Mouse (Mus musculus) regulatory T cell (primary cell): ENCODE results near the gene Mrgprf.

Source experiments
- in situ Hi-C: fragments of 300-600 bp; cut with MboI, MseI; formaldehyde crosslinking; loops from one replicate; pipeline ENCODE4 v1.15.1; 2025; ENCODE audit warnings: high pct_unique_total_duplicates

Gene Mrgprf

DNA sequence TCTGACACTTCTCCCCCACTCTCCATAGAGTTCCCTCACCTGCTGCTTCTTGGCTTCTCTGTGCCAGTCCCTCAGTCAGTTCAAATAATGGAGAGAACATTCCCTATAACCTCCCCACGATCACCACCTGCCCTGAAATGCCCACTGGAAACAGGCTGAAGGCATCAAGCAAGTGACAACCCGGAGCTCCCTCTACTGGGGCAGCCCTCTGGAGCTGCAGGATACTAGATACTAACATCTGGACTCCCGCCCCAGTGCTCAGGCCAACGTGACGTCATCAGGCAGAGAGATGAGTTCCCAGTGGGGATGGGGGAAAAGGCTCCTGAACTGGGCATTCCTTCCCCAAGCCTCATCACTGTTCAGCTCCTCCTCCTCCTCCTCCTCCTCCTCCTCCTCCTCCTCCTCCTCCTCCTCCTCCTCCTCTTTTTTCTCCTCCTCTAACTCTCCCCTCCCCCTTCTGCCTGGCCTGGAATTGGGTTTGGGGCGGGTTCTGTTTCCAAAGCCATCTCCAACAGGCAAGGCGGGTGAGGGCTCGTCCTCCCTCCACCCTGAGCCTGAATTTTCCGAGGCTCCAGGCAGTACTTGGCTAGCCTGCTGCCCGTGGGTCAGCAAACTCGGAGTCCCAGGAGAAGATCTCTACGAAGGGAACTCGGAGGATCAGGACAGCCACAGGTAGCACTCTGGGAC is at the start of gene Mrgprf:
Gene Mrgprf (plus strand): TSS at position 508 of the 687 bp plus-strand sequence.
- in situ Hi-C loops = no loop called here

DNA sequence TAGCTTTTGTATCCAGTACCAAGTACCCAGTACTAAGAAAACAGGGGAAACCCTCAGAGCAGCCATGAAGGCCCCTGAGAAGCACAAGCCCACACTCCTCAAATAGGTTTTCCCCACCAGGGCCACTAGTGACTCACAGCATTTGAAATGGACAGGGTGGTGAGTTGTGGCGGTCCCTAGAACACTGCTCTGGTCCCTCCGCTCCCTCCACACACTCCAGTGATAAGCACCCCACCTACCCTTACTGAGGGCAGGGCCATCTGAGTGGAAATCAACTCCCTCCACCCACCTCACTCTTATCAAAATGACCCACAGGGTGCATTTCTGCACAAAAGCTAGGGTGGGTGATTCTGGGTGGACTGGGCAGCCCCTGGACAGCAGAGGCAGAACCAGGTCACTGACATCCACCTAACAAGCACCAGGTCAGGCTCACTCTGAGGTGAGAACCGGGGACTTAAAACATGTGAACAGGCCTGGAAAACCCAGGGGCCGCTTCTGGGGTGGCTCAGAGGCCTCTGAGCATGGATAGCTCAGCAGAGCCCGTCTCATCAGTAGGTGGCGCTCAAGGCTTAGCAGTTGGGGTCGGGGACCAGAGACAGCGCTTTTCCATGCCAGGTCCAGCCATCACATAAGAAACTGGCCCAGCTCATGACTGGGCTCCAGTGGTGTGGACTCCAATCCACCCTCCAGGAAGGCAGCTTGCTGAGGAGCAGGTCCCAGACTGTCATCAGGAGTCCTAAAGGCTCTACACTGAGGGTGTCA is 47.7 kb upstream of the Mrgprf start:
- in situ Hi-C loops = no loop called here

DNA sequence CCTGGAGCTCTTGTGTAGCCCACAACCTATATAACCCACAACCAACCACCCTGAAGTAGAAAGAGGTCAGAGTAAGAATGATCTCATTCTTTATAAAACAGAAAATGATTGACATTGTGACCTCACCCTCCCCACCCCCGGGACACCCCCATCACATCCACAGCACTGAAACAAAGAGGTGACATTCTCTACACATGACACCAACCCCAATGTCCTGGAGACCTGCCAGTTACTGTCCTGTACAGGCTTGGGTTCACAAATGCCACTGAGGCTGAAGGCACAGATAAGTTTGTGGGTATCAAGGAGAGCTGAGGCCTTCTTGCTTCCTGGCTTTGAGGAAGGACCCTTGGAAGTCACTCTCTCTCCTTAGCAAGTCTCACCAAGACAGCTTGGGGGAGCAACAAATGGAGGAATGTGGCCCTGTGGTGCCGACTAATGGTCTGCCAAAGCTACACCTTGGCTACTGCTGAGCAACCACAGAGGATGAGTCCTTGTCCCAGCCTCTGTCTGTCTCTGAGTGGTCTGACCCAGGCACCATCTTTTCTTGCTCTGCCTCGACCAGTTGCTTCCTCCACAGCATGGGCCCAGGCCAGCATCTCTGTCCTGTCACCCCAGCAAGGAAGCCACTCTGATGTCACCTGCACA is 46.5 kb upstream of the Mrgprf start:
- in situ Hi-C loops = no loop called here

DNA sequence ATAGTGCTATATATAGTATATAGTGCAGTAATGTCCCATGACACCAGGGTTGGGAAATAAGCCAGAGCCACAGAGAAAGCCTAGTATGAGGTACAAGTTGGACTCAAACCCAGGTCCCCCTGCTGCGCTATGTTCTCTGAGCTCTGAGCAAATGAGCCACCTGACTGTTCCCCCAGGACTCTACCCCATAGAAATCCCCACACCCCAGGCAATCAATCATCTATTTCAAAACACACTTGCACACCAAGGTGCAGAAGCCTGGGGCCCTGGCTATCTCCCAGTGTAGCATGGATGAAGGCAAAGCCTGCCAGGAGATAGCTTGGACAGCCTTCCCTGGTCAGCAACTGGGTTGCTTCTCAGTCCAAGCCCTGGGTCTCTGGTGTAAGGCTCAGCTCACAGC is 44.5 kb upstream of the Mrgprf start:
- in situ Hi-C loops = no loop called here

DNA sequence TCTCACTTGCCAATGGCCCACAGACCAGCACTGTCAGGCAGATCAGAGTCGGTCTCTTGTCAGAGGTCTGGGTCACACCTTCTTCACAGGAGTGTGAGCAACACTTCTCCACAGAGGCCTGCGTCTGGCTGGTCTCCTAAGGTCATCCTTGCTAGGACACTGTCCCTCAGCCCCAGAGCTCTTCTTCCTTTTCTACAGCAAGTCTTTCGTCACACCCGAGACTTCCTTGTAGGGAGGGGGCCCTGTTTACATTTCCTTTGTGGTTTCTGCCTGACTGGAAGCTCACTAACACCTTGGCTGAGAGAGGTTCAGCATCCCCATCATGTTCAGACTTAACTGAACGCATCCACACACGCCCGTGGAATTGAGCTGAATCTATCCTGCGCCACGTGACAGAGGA is 36.4 kb upstream of the Mrgprf start:
- in situ Hi-C loops = loop anchor here (5.0 kb wide), 1 partner anchor 58 kb away; no protein-coding TSS in a partner anchor

DNA sequence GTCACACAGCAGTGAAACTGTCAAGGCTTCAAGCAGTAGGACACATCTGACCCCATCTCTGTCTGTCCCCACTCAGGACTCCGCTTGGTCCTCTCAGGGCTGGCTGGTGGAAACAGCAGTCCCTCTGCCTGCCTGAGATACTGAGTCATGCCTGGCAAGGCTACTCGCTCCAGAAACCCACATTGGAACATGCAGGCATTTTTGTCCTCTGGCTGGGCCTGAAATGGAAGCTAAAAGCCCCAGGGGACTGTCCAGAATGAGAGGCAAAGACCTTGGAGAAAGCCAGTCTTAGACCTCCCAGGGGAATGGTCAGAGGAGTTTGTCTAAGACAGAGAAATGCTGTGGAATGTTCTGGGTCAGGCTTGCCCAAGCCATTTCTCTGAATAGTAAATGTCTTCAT is 34.6 kb upstream of the Mrgprf start:
- in situ Hi-C loops = no loop called here

DNA sequence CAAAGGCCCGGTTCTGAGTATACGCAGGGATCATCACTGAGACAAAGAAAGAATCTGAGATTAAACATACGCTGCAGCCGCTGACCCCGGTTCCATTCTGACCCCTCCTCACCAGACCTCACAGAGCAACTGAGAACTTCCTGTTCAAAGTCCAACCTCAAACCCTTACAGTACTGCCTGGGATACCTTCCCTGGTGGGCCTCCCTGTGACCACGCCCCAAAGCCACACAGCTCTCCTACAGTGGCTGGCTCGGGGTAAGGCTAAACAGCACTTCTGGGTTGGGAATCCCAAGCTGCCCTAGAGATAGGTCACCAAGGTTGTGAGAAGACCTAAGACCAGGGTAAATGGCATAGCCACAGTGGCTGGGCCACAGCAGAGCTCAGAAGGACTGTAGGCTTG is 31.7 kb upstream of the Mrgprf start:
- in situ Hi-C loops = no loop called here

DNA sequence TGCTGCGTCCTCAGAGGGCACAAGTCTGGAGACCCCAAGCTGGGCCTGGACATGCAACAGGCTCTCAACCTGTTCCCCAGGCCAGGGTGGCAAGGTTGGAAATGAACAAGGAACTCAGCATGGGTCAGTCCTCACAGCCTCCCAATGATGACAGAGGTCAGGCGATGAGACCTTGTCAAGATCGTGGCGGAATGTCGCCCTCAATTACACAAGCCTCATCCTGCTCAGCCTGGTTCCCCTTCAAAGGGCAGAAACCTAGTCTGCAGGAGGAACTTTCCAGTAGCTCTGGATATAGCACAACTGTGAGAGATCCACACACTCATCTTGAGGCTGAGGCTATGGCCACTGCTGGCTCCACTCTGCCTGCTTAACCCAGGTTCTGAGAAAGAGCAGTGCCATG is 29.7 kb upstream of the Mrgprf start:
- in situ Hi-C loops = no loop called here

DNA sequence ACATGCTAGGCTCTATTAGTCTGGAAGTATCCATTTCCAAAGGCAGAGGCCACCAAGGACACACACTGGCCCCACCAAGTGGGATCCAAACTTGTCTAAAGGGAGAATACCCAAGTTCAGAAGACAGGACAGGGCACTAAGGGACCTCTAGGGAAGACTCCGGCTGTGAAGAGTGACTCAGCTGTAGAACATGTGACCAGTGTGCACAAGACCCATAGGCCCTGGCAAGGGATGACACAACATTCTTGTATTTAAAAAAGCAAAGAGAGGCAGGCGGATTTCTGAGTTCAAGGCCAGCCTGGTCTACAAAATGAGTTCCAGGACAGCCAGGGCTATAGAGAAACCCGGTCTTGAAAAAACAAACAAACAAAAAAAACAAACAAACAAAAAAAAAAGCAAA is 25.1 kb upstream of the Mrgprf start:
- in situ Hi-C loops = no loop called here

DNA sequence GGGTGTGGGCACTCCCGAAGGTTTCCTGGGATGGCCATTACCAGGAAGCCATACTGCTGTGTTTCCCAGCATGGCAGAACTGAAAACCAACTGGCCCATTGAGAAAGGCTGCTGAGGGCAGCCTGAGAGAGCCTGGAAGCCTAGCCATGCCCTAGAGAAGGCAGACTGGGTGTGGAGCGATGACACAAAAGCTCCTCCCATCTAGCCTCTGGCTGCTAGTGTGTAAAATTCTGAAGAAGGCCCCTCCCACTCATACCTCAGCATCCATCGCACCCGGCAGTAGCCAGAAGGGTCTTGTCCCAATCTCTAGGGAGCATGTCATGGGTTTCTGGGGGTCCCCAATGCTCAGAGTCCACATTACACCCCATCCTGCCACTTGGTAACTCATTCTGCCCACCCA is 19.2 kb upstream of the Mrgprf start:
- in situ Hi-C loops = no loop called here

DNA sequence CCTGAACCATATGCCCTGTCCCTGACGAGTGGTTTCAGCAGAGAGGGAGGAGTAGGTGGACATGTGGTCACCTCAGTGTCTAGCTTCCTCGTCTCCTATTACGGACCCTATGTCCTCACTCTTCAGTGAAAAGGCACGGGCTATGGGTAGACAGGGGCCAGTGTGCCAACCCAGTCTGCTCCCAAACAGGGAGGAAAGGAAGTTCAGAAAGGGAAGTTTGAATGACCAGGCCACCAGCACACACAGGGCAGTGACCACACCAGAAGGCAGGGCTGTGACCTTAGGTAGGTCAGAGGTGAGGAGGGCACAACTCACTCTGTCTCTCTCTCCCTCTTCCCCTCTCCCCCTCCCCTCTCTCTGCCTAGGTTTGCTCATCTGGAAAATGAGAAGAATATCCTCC is 17.6 kb upstream of the Mrgprf start:
- in situ Hi-C loops = no loop called here

DNA sequence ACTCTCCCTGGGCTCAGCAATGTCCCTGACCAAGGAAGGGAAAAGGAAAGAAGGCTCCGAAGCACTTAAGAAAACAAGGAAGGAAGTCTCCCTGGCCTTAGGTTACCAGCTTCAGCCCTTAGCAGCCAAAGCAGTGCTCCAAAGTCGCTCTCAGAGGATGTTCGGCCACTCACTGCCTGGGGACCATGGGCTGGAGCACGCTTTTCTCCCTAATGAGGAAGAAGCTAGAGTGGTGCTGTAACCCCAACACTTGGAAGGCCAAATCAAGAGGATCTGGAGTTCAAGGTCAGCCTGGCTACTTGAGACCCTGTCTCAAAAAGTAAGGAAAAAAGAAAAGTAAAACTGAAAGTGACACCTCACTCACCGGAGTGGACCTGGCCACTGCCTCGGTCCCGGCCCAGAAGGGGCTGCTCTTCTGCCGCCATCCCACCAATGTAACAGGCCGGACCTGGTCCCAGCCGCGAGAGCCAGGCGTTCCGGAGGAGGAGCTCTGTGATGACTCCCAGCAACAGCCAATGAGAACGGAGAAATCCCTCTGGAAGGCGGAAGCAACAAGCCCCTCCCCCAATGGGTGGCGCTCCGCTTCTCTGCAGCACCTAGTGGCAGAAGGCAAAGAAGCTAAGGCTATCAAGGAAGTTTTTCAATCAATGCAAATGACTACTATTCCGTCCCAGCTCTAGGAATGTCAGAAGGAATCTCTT is 17.0 kb upstream of the Mrgprf start, which contains the start of gene Tpcn2:
Gene Tpcn2 (minus strand): TSS at position 525 of the 701 bp plus-strand sequence.
- in situ Hi-C loops = no loop called here

DNA sequence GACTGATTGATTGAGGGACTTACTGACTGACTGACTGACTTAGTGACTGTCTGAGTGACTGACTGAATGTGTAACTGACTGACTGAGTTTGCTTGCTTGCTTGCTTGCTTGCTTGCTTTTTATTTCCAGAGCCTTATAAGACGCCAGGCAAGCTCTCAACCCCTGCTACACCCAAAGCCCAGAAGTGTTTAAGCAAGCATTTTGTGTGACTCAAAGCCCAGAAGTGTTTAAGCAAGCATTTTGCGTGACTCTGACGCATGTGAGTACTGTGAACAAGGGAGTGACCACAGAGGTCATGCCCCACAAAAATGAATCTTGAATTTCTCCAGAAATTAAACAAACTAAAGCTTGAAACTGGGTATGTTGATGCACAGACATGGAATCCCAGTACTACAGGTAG is 16.3 kb upstream of the Mrgprf start:
- in situ Hi-C loops = no loop called here

DNA sequence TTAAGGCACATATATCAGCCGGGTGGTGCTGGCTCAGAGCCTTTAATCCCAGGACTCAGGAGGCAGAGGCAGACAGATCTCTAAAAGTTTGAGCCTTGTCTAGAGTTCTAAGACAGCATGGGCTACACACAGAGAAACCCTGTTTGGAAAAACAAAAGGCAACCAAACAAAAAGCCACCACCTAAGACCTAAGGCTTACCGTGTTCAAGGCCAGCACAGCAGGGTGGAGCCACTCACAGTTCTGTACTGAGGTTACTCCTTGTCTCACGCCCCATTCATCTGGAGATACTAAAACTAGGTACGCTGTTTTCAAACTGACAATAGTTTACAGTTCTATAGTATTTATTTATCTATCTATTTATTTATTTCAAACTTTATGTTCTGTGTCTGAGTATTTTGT is 15.2 kb upstream of the Mrgprf start:
- in situ Hi-C loops = no loop called here

DNA sequence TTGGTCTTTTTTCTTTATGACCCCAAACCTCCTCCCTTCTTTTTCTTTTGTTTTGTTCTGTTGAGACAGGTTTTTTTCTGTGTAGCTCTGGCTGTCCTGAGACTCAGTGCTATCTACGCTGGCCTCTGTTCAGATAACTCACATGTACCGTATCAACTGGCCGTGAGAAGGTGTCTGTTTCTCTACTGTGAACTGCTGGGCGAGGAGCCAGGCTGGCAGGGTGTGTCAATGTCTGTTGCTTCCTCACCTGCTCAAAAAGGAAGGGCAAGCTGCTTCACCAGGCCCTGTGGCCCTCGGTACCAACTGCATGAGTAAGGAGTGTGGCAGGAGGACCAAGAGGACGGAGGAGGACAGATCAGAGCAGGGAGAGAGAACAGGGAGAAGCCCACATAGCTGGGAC is 13.2 kb upstream of the Mrgprf start:
- in situ Hi-C loops = no loop called here

DNA sequence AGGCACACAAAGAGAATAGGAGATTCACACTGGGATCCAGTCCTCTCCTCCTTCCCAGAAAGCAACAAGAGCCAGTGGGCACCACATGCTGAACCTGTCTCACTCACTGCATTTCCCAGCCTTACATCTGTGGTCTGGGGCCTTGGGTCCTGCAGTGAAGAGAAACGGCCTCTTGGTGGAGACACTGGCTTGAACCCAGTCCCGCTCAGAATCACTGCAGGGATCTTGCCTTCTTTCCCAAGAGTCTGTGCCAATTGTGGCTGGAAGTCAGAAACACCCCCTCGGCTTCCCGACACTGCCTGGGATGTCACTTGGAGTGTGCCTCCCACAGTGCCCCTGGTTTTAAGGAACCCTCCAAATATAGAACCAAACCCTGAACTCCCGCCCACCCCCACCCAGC is 11.3 kb upstream of the Mrgprf start:
- in situ Hi-C loops = no loop called here

DNA sequence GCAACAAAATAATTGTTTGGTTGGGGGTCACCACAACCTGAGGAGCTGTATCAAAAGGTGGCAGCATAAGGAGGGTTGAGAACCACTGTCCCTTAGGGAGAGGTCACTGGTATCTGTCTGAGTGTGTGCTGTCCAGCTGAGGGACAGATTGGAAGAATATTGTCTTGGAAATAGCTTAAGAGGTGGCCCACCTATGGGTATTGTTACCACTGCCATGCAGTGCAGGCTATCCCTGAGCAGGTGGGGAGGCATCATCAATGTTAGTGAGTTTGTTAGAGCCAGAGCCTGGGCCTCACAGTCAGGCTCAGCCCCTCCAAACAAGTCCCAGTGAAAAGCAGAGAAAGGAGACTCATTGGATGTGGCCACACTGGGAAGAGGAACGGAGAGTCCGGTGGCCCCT is 8.8 kb upstream of the Mrgprf start:
- in situ Hi-C loops = loop anchor here (5.0 kb wide), 1 partner anchor 45 kb away; no protein-coding TSS in a partner anchor

DNA sequence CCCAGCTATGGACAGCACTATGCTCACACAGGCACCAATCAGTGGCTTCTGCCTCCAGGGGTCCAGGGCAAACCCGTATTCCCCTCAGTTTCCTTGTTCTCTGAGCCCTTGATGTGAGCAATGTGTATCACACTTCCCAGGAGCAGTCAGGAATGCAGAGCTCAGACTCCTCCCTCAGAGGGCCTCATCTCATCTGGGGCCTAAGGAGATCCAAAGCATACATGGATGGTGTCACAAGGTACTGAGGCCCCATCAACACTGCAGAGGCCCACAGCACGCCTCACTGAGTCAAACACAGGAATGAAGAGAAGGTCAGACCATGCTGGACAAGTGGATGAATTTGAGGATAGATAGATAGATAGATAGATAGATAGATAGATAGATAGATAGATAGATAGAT is 7.9 kb upstream of the Mrgprf start:
- in situ Hi-C loops = loop anchor here (5.0 kb wide), 1 partner anchor 45 kb away; no protein-coding TSS in a partner anchor

DNA sequence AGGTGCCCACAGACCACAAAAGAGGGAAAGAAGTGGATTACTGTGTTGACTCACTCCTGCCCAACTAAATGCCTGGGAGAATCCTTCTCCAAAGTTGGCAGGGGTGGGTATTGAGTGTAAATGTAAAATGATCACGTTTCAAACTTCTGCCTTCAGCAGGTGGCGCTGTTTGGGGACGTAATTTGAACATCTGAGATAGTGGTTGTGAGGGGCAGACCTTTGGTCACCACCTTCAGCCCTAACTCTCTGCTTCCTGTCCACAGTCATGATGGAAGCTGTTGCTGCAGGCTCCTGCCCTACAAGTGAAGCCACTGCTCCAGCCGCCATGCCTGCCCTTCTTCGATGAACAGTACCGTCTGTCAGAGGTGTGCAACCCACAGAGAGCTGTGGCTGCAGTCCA is 6.8 kb upstream of the Mrgprf start:
- in situ Hi-C loops = loop anchor here (5.0 kb wide), 1 partner anchor 43 kb away; no protein-coding TSS in a partner anchor

DNA sequence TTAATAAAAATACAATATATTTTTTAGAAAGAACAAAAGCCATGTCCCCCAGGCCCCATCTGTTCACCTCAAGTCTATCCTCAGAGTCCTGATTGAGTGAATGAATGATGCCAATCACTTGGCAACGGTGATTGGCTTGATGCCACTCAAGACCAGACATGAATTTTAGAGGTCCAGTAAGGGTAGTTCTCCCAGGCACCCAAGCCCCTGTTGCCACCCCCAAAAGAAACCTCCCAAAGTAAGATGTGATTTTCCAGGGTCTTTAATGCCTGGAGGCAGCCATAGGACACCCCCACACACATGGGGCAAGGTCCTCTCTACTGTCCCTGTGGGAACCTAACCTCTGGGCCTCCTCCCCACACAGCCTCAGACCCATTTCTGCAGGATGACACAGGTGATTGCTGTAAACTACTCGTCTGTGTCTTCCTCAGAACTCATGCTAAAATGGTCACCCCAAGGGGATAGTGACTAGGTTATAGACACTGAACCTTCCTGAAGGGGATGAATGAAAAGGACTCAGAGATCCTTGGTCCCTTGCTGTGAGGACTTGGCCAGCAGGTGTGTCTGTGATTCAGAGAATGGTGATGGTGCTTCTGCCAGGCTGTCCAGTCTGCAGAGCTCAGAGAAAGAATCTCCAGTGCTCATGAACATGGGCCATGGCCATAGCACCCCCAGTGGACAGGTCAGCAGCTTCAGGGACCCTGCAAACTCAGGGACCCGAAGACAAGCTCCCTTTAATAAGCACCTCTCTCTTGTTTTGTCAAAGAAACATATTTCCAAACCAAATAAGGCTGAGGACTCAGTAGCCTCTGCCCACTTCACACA is 1.8 kb upstream of the Mrgprf start:
- in situ Hi-C loops = no loop called here
